Mouse (Mus musculus): ENCODE data around the gene Mst1r. TPM values are rescaled to one million over a fixed set of nuclear protein-coding genes. Genes with fewer than 3 reads are reported as not detected.

Gene Mst1r
- polyA plus RNA-seq, 1 experiment from 2014 or later, result 2.6 TPM

GRCm38 (mm10) chr9:107966676-107967075 lies 60.0 kb downstream of the Mst1r start:
- H3K9ac ChIP-seq (ENCODE audit: low read depth, low read length), result no peak overlapping the region
- no peaks in the 10 kb centered on the region for H3K27me3 ChIP-seq (ENCODE audit: control insufficient read depth, insufficient read depth, low read depth, low read length)
- H3K4me1 ChIP-seq (ENCODE audit: control insufficient read depth, insufficient read depth, low read length), result peaks cover 8% of the 10 kb centered on the region
- WGBS, result 91% methylated on average over 10 of the region's 10 CpGs
- no peak overlapping the region for H3K4me2 ChIP-seq (ENCODE audit: low read length)
- 0 out of 2 replicates have a peak, but pooled peaks cover 2% of the 10 kb centered on the region for H3K36me3 ChIP-seq (ENCODE audit: control insufficient read depth, insufficient read depth, low read length)
- no peak for ATAC-seq
- no peak overlapping the region for H3K27ac ChIP-seq (ENCODE audit: low read length)
- H3K4me3 ChIP-seq (ENCODE audit: low read depth, low read length), result no peak overlapping the region
- H3K9me3 ChIP-seq (replicated peaks; ENCODE audit: control insufficient read depth, low read length, poor library complexity, severe bottlenecking), result no peaks in the 10 kb centered on the region

GRCm38 (mm10) chr9:107967437-107967836 lies 60.8 kb downstream of the Mst1r start:
- no peaks in the 10 kb centered on the region for H3K9me3 ChIP-seq (replicated peaks; ENCODE audit: control insufficient read depth, low read length, poor library complexity, severe bottlenecking)
- H3K27ac ChIP-seq (ENCODE audit: low read length), result no peak overlapping the region
- H3K4me1 ChIP-seq (ENCODE audit: control insufficient read depth, insufficient read depth, low read length), result peaks cover under 1% of the 10 kb centered on the region; the same call in 1 of the 2 replicates
- 0 out of 2 replicates have a peak, but pooled peaks cover 2% of the 10 kb centered on the region for H3K36me3 ChIP-seq (ENCODE audit: control insufficient read depth, insufficient read depth, low read length)
- no peak overlapping the region for H3K9ac ChIP-seq (ENCODE audit: low read depth, low read length)
- H3K27me3 ChIP-seq (ENCODE audit: control insufficient read depth, insufficient read depth, low read depth, low read length), result no peaks in the 10 kb centered on the region
- WGBS, result 90% methylated on average over 6 of the region's 6 CpGs
- no peak for ATAC-seq
- no peak overlapping the region for H3K4me2 ChIP-seq (ENCODE audit: low read length)
- no peak overlapping the region for H3K4me3 ChIP-seq (ENCODE audit: low read depth, low read length)

- Histone ChIP-seq H3K27ac (ENCODE audit: low read length) (no peak overlapping the region), H3K27me3 (ENCODE audit: control insufficient read depth, insufficient read depth, low read depth, low read length) (no peaks in the 10 kb centered on the region), H3K4me2 (ENCODE audit: low read length) (no peak overlapping the region), H3K9me3 (replicated peaks; ENCODE audit: control insufficient read depth, low read length, poor library complexity, severe bottlenecking) (no peaks in the 10 kb centered on the region), H3K4me3 (ENCODE audit: low read depth, low read length) (no peak overlapping the region), H3K4me1 (ENCODE audit: control insufficient read depth, insufficient read depth, low read length) (no peaks in the 10 kb centered on the region), H3K36me3 (ENCODE audit: control insufficient read depth, insufficient read depth, low read length) (0 out of 2 replicates have a peak, but pooled peaks cover 2% of the 10 kb centered on the region), H3K9ac (ENCODE audit: low read depth, low read length) (no peak overlapping the region)
- WGBS, result 94% methylated on average over 7 of the region's 7 CpGs
- ATAC-seq, result no peak
Measured at GRCm38 (mm10) chr9:107968531-107968930, 61.9 kb downstream of the Mst1r start.

Other genes starting within 250 kb of the Mst1r start
- 31.1 and 34.0 TPM in 2 replicates for gene Slc38a3, start 237.3 kb upstream of the Mst1r start, polyA plus RNA-seq (2015; fragmentation: Nextera tagmentation; extraction: Ambion mirVana)
- gene Gnat1, start 227.2 kb upstream of the Mst1r start, polyA plus RNA-seq (2015; fragmentation: Nextera tagmentation; extraction: Ambion mirVana), result 1.6 and 2.2 TPM in 2 replicates
- gene Sema3f, start 196.4 kb upstream of the Mst1r start, polyA plus RNA-seq (2015; fragmentation: Nextera tagmentation; extraction: Ambion mirVana), result 16.6 and 19.2 TPM in 2 replicates
- gene Rbm5, start 135.9 kb upstream of the Mst1r start, polyA plus RNA-seq (2015; fragmentation: Nextera tagmentation; extraction: Ambion mirVana), result 239 and 270 TPM in 2 replicates
- gene Rbm6, start 33.6 kb upstream of the Mst1r start, polyA plus RNA-seq (2015; fragmentation: Nextera tagmentation; extraction: Ambion mirVana), result 95.5 and 113 TPM in 2 replicates
- gene Mon1a, start 18.7 kb upstream of the Mst1r start, polyA plus RNA-seq (2015; fragmentation: Nextera tagmentation; extraction: Ambion mirVana), result 23.3 and 23.4 TPM in 2 replicates
- gene Actl11, start 21.6 kb downstream of the Mst1r start, polyA plus RNA-seq (2015; fragmentation: Nextera tagmentation; extraction: Ambion mirVana), result not detected in 2 replicates
- 90.2 and 121 TPM in 2 replicates for gene Camkv, start 28.8 kb downstream of the Mst1r start, polyA plus RNA-seq (2015; fragmentation: Nextera tagmentation; extraction: Ambion mirVana)
- 10.0 and 12.6 TPM in 2 replicates for gene Traip, start 43.3 kb downstream of the Mst1r start, polyA plus RNA-seq (2015; fragmentation: Nextera tagmentation; extraction: Ambion mirVana)
- 3.7 and 4.7 TPM in 2 replicates for gene Uba7, start 68.6 kb downstream of the Mst1r start, polyA plus RNA-seq (2015; fragmentation: Nextera tagmentation; extraction: Ambion mirVana)
- 0.65 and 0.67 TPM in 2 replicates for gene Gm20661, start 76.2 kb downstream of the Mst1r start, polyA plus RNA-seq (2015; fragmentation: Nextera tagmentation; extraction: Ambion mirVana)
- gene Inka1, start 79.0 kb downstream of the Mst1r start, polyA plus RNA-seq (2015; fragmentation: Nextera tagmentation; extraction: Ambion mirVana), result 16.7 and 17.6 TPM in 2 replicates
- 1.2 and 1.4 TPM in 2 replicates for gene Cdhr4, start 85.6 kb downstream of the Mst1r start, polyA plus RNA-seq (2015; fragmentation: Nextera tagmentation; extraction: Ambion mirVana)
- gene Gm20662, start 89.5 kb downstream of the Mst1r start, polyA plus RNA-seq (2015; fragmentation: Nextera tagmentation; extraction: Ambion mirVana), result 0.83 and 0.97 TPM in 2 replicates
- gene Ip6k1, start 95.6 kb downstream of the Mst1r start, polyA plus RNA-seq (2015; fragmentation: Nextera tagmentation; extraction: Ambion mirVana), result 115 and 118 TPM in 2 replicates
- 19.8 and 22.8 TPM in 2 replicates for gene Gmppb, start 142.4 kb downstream of the Mst1r start, polyA plus RNA-seq (2015; fragmentation: Nextera tagmentation; extraction: Ambion mirVana)
- 2.6 and 2.8 TPM in 2 replicates for gene Amigo3, start 146.3 kb downstream of the Mst1r start, polyA plus RNA-seq (2015; fragmentation: Nextera tagmentation; extraction: Ambion mirVana)
- gene Mst1, start 173.6 kb downstream of the Mst1r start, polyA plus RNA-seq (2015; fragmentation: Nextera tagmentation; extraction: Ambion mirVana), result 0.09 TPM in 1 of 2 replicates, not detected in the other
- 53.4 and 53.9 TPM in 2 replicates for gene Rnf123, start 176.5 kb downstream of the Mst1r start, polyA plus RNA-seq (2015; fragmentation: Nextera tagmentation; extraction: Ambion mirVana)
- gene Apeh, start 187.7 kb downstream of the Mst1r start, polyA plus RNA-seq (2015; fragmentation: Nextera tagmentation; extraction: Ambion mirVana), result 46.0 and 50.8 TPM in 2 replicates